Mouse (Mus musculus) 416B (cell line): Measurements from ENCODE around the gene H2-M5.
A peak's percentile ranks its signal among the peaks of the same experiment; 100 is the strongest.
"Not testable (repeated sequence)": the region's sequence is repeated elsewhere in the genome, so short reads cannot be mapped to it uniquely, and the experiment has no call there.

ENCODE experiments used
- DNase-seq: peaks from one replicate; pipeline ENCODE4 v3.0.0; 2011; ENCODE audit warnings: low read depth

The H2-M5 gene

DNA sequence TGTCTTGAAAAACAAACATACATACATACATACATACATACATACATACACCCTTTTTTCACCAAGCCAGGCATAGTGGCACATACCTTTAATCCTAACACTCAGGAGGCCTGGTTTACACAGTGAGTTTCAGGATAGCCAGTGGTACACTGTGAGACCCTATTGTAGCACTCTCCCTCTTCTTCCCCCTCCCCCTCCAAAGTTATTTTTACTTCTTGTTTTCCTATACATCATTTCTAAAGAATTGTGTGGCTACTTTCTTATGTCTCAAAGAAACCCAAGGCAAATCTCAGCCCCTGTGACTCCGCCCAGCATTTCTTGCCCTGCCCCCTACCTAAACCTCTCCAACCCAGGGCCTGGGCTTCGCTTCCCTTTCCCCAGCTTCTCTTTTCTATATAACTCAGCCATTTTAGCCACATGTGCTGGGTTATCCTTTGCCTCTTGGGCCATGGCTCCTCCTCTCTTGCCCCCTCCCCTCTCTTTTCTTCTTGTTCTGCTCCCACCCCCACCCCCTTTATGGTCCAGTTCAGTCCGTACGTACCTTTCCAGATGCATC is 4.5 kb upstream of the H2-M5 start:
- DNase-seq: no peak

- peak; percentile 92 for DNase-seq
Observed at GRCm38 (mm10) chr17:36992336-36993104, 3.2 kb upstream of the H2-M5 start.

DNA sequence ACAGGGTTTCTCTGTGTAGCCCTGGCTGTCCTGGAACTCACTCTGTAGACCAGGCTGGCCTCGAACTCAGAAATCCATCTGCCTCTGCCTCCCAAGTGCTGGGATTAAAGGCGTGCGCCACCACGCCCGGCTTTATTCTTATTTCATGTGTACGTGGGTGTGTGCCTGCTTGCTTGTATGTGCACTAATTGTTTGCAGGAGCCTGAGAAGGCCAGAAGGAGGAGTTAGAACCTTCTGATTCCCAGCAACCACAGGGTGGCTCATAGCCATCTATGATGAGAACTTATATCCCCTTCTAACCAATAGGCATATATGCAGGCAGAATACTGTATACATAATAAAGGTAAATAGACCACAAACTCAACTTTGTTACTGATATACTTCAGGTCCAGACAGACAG is 1.3 kb upstream of the H2-M5 start:
- not testable (repeated sequence) for DNase-seq

DNA sequence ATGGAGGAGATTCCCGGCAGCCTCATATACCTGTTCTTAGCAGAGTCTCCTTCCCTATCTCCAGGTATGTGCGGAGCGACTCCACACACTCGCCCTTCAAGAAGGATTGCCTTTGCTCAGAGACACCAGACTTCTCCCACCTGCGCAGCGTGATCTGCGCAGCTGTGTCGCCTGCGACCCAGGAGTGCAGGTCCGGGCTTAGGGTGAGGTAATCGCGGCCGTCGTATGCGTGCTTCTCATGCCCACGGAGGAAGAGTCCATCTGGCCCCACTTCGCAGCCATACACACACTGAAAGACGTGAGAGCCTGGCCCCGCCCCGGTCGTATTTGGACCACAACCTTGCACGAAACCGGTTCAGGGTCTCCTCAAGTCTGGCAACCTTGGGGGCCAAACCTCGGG is 862 bp downstream of the H2-M5 start:
- DNase-seq: no peak

GRCm38 (mm10) chr17:36982253-36983155 is 6.8 kb downstream of the H2-M5 start:
- DNase-seq: peak; percentile 55

- no peak for DNase-seq
Observed at GRCm38 (mm10) chr17:36981845-36982244, 7.5 kb downstream of the H2-M5 start.

GRCm38 (mm10) chr17:36981221-36981813 is 8.0 kb downstream of the H2-M5 start, which contains the start of gene 2410137M14Rik:
Gene 2410137M14Rik (minus strand): TSS chr17:36981237.
- no peak for DNase-seq

GRCm38 (mm10) chr17:36973271-36973787 is 16.0 kb downstream of the H2-M5 start:
- DNase-seq: no peak

GRCm38 (mm10) chr17:36972791-36973190 is 16.5 kb downstream of the H2-M5 start:
- DNase-seq: peak; percentile 82

DNA sequence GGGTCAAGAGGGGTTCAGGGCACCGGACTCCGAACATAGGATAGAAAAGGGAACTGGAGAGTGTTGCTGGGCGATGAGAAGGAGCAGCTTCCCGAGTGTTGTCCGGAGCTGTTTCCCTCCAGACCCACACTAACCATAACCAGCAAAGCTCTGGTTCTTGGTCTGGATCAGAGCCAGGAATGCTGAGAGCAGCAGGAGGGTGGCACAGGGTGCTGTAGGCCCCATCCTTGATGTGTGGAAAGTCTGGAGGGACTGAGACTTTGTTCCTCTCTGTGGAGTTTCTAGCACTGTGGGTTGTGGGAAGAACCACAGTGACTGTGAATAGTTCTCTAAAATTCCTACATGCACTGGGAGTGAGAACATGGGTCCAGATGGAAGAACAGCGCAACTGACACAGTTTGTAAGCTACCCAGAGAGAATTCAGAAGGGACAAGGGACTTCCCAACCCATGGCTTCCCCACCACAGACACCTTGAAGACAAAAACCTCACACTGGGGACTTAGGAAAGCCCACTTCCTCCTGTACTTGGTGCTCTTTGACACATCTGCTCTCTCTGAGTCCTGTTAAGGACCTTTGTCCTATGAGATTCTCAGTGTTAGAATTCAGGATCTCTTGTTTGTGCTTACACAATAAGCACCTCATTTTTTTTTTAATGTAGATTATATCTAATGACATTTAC is 18.0 kb downstream of the H2-M5 start:
- peak; percentile 36 for DNase-seq

DNA sequence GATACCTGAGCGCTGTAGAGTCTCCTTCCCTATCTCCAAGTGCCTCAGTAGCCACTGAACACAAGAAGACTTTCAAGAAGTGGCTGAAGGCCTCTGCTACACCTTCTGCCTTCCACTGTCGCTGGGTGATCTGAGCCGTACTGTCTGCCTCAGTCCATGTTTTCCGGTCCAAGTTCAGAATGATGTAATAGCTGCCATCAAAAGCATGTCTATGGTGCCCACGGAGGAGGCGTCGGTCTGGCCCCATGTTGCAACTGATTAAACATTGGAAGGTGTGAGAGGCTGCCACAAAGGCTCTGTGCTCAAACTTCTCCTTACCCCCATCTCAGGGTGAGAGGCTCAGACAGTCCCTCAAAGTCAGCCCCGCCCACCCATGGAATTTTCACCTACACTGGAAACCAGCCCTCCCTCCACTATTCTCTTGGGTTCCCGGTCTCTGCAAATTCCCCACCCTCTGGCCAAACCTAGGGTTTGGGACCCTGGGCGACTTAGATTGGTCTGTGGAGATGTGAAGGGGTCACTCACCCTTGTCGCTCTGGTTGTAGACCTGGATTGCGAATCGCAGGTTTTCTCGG is 18.9 kb downstream of the H2-M5 start:
- DNase-seq: no peak

- peak; percentile 51 for DNase-seq
Observed at GRCm38 (mm10) chr17:36966875-36967274, 22.5 kb downstream of the H2-M5 start.

DNA sequence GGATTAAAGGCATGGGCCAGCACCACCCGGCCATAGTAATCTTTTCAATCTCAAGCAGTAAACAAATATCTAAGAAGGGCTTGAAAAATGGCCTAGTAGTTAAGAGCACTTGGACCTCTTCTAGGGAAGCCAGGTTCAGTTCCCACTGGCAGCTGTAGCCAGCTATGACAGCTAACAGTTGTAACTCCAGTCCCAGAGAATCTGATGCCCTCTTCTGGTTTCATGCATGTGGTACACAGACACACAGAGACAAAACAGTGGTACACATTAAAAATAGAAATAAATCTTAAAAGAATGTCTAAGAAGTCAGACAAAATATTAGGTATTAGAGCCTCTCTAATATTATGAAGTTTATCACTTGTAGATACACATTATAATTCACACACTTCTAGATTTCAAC is 28.2 kb downstream of the H2-M5 start:
- peak; percentile 52 for DNase-seq

GRCm38 (mm10) chr17:36958884-36959283 is 30.5 kb downstream of the H2-M5 start:
- DNase-seq: no peak

- peak; percentile 99 for DNase-seq
Observed at GRCm38 (mm10) chr17:36957999-36958743, 31.2 kb downstream of the H2-M5 start, which contains the start of the genes Znrd1 and Znrd1as. Gene Znrd1 (minus strand): TSS chr17:36958559. Gene Znrd1as (plus strand): TSS chr17:36958592.

GRCm38 (mm10) chr17:36953062-36953461 is 36.3 kb downstream of the H2-M5 start:
- DNase-seq: no peak

DNA sequence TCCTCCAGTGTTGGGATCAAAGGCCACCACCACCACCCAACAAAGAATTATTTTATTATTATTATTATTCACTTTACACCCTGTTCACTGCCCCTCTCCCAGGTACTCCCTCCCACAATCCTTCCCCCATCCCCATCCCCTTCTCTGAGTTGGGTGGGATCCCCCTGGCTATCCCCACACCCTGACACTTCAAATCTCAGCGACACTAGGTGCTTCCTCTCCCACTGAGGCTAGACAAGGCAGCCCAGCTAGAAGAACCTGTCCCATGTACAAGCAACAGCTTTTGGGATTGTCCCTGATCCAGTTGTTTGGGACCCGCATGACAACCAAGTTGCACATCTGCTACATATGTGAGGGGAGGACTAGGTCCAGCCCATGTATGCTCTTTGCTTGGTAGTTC is 36.7 kb downstream of the H2-M5 start:
- DNase-seq: no peak

DNA sequence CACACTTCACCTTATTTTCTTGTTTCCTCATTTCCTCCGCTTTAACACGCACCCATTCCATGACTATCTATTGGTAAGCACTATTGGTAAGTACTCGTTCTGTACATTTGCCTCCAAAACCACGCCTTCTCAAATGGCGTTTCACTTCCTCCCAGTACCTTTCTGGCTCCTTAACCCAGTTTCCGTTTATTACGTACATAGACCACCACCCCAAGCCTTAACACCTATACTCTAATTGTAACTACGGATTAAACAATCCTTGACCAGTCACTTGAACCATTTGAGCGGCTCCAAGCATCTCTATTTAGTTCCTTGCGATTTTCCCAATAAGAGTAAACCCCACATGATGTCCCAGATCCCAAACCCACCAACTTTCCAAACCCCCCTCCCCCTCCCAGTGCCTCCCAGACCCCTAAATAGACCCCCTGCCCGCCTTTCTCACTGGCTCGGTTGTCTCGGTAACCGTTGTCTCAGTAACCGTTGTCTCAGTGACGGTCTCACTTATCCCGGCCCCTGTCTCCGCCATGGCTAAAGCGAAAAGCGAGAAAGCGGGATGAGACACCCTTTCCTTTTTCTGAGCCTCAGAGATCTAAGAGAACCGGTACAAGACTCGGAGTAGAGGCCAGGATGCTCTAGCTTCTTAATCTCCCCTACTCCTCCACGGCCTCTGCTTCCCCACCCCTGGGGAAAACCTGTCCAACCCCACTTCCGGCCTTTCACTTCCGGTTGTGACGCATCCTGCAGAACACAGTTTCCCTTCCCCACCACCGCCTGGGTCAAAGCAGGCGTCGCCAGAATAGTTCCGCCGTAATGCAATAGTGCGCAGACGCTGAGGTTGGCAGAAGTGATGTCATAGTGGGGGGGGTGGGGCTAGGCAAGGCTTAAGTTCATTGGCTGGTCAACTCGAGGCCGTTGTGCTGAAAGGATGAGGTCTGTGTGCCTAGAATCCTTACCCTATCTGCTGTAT is 38.1 kb downstream of the H2-M5 start, which contains the start of gene Ppp1r11:
TSS of gene Ppp1r11 (minus strand) at position 761 of the 967 bp plus-strand sequence.
- peak; percentile 99 for DNase-seq

DNA sequence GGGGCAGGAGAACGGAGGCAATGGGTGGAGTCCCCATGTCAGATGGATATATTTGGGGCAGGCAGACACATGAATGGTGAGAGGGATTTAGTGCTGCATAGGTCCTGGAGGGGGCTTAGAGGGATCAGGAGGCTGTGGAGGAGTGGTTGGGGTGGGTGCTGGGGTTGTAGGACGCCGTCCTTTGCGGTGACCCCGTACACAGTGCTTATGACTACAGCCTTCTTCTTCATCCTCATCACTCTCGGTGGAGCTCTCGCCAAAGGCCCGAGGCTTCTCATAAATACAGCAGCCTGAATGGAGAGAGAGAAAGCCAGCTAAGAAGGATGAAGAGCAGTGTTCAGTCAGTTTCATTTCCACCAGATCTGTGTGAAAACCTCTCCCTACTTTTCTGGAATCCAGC is 40.1 kb downstream of the H2-M5 start:
- DNase-seq: no peak
